Mouse (Mus musculus): ENCODE measurements around the gene Gpank1.

- TF ChIP-seq CTCF (IDR thresholded peaks at IDR 0.05; ENCODE audit: insufficient read depth, low read depth, low read length) (no peak), POLR2A (IDR thresholded peaks at IDR 0.05; ENCODE audit: insufficient read depth, low read depth, low read length) (peak; percentile 93)
Measured at GRCm38 (mm10) chr17:35088825-35089644, 32.2 kb upstream of the Gpank1 start, which contains the start of gene Abhd16a.

Measured in olfactory bulb, adult 2 months (tissue).